Mouse (Mus musculus) liver, embryonic 14.5 days (tissue): ENCODE results near the gene Clcnka. TPM values are rescaled to one million over a fixed set of nuclear protein-coding genes. Genes with fewer than 3 reads are reported as not detected.
A peak's percentile ranks its signal among the peaks of the same experiment; 100 is the strongest.

Experiments used
- ATAC-seq: fragments of 200-750 bp; cut with Nextera tagmentation; 2 replicates; pipeline ENCODE4 v1.8.0; 2017; ENCODE audit warnings: moderate number of reproducible peaks, mild to moderate bottlenecking, moderate library complexity; ENCODE audit not compliant: insufficient read depth
- DNase-seq, 3 experiments: peaks; one replicate each; pipeline ENCODE4 v3.0.0-alpha.2; 2012 to 2013; ENCODE audit warnings: low read depth in 3 of 3, low spot score in 3 of 3
- H3K27ac ChIP-seq: fragments of 300-500 bp; sonication (generic); 2 replicates; pipeline ENCODE4 v1.5.1; 2014; ENCODE audit warnings: moderate library complexity, mild to moderate bottlenecking, control low read depth, inconsistent platforms
- H3K27me3 ChIP-seq: fragments of 300-500 bp; sonication (generic); 2 replicates; pipeline ENCODE4 v1.6.1; 2014; ENCODE audit warnings: mild to moderate bottlenecking, low read length, moderate library complexity; ENCODE audit not compliant: control insufficient read depth, insufficient read depth
- H3K36me3 ChIP-seq: fragments of 300-500 bp; sonication (generic); replicated peaks from 2 replicates; pipeline ENCODE4 v1.6.1; 2014; ENCODE audit warnings: low read depth; ENCODE audit not compliant: control insufficient read depth, insufficient read depth
- H3K4me1 ChIP-seq, 2 experiments: fragments of 200-500 bp in 1 of 2; fragments of 300-500 bp in 1 of 2; sonication (generic) in 1 of 2; replicated peaks; 2 replicates each; pipeline ENCODE4 v1.6.1; 2012 to 2014; ENCODE audit warnings: antibody characterized with exemption in 1 of 2, inconsistent platforms in 1 of 2, low read length in 1 of 2; ENCODE audit not compliant: control insufficient read depth in 2 of 2, insufficient read depth in 2 of 2
- H3K4me2 ChIP-seq: fragments of 300-500 bp; sonication (generic); 2 replicates; pipeline ENCODE4 v1.6.1; 2014; ENCODE audit warnings: low read depth, mild to moderate bottlenecking, control low read depth, moderate library complexity
- H3K4me3 ChIP-seq, 2 experiments: fragments of 200-500 bp in 1 of 2; fragments of 300-500 bp in 1 of 2; sonication (generic) in 1 of 2; 2 replicates each; pipeline ENCODE4 v1.5.1; 2012 to 2014; ENCODE audit warnings: low read depth in 2 of 2, low read length in 2 of 2, mild to moderate bottlenecking in 2 of 2, control low read depth in 1 of 2, inconsistent platforms in 1 of 2, moderate library complexity in 1 of 2; ENCODE audit not compliant: insufficient read depth in 1 of 2
- H3K9ac ChIP-seq: fragments of 300-500 bp; sonication (generic); replicated peaks from 2 replicates; pipeline ENCODE4 v1.6.1; 2014; ENCODE audit warnings: mild to moderate bottlenecking, control low read depth, moderate library complexity
- H3K9me3 ChIP-seq: fragments of 300-500 bp; sonication (generic); 2 replicates; pipeline ENCODE4 v1.6.1; 2016; ENCODE audit warnings: low read length, mixed read lengths; ENCODE audit not compliant: control insufficient read depth
- CTCF ChIP-seq: IDR thresholded peaks from 2 replicates; pipeline ENCODE4 v1.5.1; 2016; ENCODE audit warnings: antibody characterized with exemption, low read depth, control low read depth
- EP300 ChIP-seq: IDR thresholded peaks from 2 replicates; pipeline ENCODE4 v1.6.1; 2016; ENCODE audit warnings: antibody characterized with exemption, low read depth
- WGBS: fragments of 180-500 bp; shearing (Covaris S2); extraction: QIAGEN DNeasy Blood & Tissue Kit; methylation state at CpG from one replicate; pipeline ENCODE4 v1.1.7; 2014; ENCODE audit not compliant: insufficient replicate concordance; 5-methylcytosine and 5-hydroxymethylcytosine counted together
- polyA plus RNA-seq, 2 experiments: library from polyadenylated mRNA; depleted of rRNA in 1 of 2; stranded (reverse) in 1 of 2; unstranded in 1 of 2; fragments of >200 nt; fragmentation: Nextera tagmentation in 1 of 2; extraction: Ambion mirVana in 1 of 2; gene quantifications; 2 replicates each; pipeline versions ENCODE4 v1.2.1 to v1.2.3; 2012 to 2014

Gene Clcnka
- polyA plus RNA-seq, 2 experiments, result not detected

- ATAC-seq, result no peak
- no peak for DNase-seq
- Histone ChIP-seq H3K4me3 (no peak overlapping the region), H3K9me3 (no peaks in the 10 kb centered on the region), H3K9ac (no peak overlapping the region), H3K36me3 (no peaks in the 10 kb centered on the region), H3K4me1 (no peaks in the 10 kb centered on the region), H3K4me2 (no peak overlapping the region), H3K27me3 (peaks cover 4% of the 10 kb centered on the region), H3K27ac (no peak overlapping the region)
- TF ChIP-seq CTCF (no peak), EP300 (no peak)
- WGBS, result 57% methylated on average over 10 of the region's 10 CpGs
These were observed 28.5 kb upstream of the Clcnka start for GRCm38 (mm10) chr4:141426796-141427745.

- peaks cover 4% of the 10 kb centered on the region for H3K27me3 ChIP-seq
- 6% methylated on average over 36 of the region's 36 CpGs for WGBS
- 0 out of 4 replicates have a peak overlapping the region, but pooled peaks of 1 of the 2 experiments have one; percentile 6 for H3K4me3 ChIP-seq
- H3K9me3 ChIP-seq, result no peaks in the 10 kb centered on the region
- no peaks in the 10 kb centered on the region for H3K4me1 ChIP-seq
- ATAC-seq, result peak; percentile 15; the same call in 1 of the 2 replicates
- TF ChIP-seq CTCF, result no peak
- no peak for DNase-seq
- peak overlapping the region; percentile 44 for H3K4me2 ChIP-seq
- H3K36me3 ChIP-seq, result no peaks in the 10 kb centered on the region
- H3K9ac ChIP-seq, result no peak overlapping the region
- H3K27ac ChIP-seq, result no peak overlapping the region
These were observed 27.3 kb upstream of the Clcnka start for GRCm38 (mm10) chr4:141425484-141426479.

- peaks cover 4% of the 10 kb centered on the region for H3K27me3 ChIP-seq
These were observed 25.3 kb upstream of the Clcnka start for GRCm38 (mm10) chr4:141423691-141424431.

DNA sequence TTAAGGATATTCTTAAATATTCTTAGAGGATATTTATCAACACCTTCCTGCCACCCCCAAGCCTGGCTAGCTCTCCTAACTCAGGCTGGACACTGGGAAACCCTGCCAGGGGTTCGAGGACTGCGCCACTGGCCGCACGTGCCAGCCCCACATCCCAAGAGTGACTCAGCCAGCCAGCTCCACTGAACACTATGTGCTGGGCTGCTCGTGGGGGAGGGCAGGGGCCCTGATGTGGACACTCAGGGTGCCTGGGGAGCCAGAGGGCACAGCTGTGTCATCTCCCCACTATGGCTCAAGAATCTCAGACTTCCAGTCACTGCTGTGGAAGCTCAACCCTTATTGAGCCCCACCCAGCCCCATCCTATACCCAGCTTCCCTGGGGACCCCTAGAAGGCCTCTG, 24.8 kb upstream of the Clcnka start:
- Histone ChIP-seq H3K36me3 (no peaks in the 10 kb centered on the region), H3K4me3 (no peak overlapping the region), H3K9me3 (no peaks in the 10 kb centered on the region), H3K4me1 (no peaks in the 10 kb centered on the region), H3K4me2 (no peak overlapping the region), H3K27me3 (peaks cover 4% of the 10 kb centered on the region), H3K9ac (no peak overlapping the region), H3K27ac (no peak overlapping the region)
- ATAC-seq (no peak), DNase-seq (no peak)
- WGBS, result 65% methylated on average over 5 of the region's 5 CpGs
- TF ChIP-seq EP300 (no peak), CTCF (no peak)

More at GRCm38 (mm10) chr4:141423691-141424431, 25.3 kb upstream of the Clcnka start:
- Histone ChIP-seq H3K4me2 (no peak overlapping the region), H3K9ac (no peak overlapping the region), H3K4me1 (no peaks in the 10 kb centered on the region), H3K4me3 (no peak overlapping the region), H3K36me3 (no peaks in the 10 kb centered on the region), H3K27ac (no peak overlapping the region), H3K9me3 (no peaks in the 10 kb centered on the region)
- no peak for ATAC-seq
- TF ChIP-seq EP300 (no peak), CTCF (no peak)
- WGBS, result 63% methylated on average over 13 of the region's 13 CpGs
- no peak for DNase-seq
